Mouse (Mus musculus) kidney, postnatal 0 days (tissue): ENCODE data around the gene Ilf3. TPM values are rescaled to one million over a fixed set of nuclear protein-coding genes. Genes with fewer than 3 reads are reported as not detected.
A peak's percentile ranks its signal among the peaks of the same experiment; 100 is the strongest.
"Not testable (repeated sequence)": the region's sequence is repeated elsewhere in the genome, so short reads cannot be mapped to it uniquely, and the experiment has no call there.

Experiments
- ATAC-seq: fragments of 200-750 bp; cut with Nextera tagmentation; replicated peaks from 2 replicates; pipeline ENCODE4 v1.8.0; 2017; ENCODE audit warnings: low read depth, moderate number of reproducible peaks, moderate TSS enrichment, moderate library complexity; ENCODE audit not compliant: low FRiP score
- DNase-seq: peaks from one replicate; pipeline ENCODE4 v3.0.0-alpha.2; 2016; ENCODE audit warnings: low spot score
- H3K27ac ChIP-seq: fragments of 300-500 bp; sonication (generic); 2 replicates; pipeline ENCODE4 v1.5.1; 2014; ENCODE audit warnings: mild to moderate bottlenecking
- H3K27me3 ChIP-seq: fragments of 300-500 bp; sonication (generic); 2 replicates; pipeline ENCODE4 v1.6.1; 2014; ENCODE audit warnings: low read length, mixed read lengths; ENCODE audit not compliant: insufficient read depth
- H3K36me3 ChIP-seq: fragments of 300-500 bp; sonication (generic); 2 replicates; pipeline ENCODE4 v1.6.1; 2014; ENCODE audit warnings: low read length, mixed read lengths; ENCODE audit not compliant: insufficient read depth
- H3K4me1 ChIP-seq: fragments of 300-500 bp; sonication (generic); replicated peaks from 2 replicates; pipeline ENCODE4 v1.6.1; 2014; ENCODE audit warnings: antibody characterized with exemption, low read length, mixed read lengths; ENCODE audit not compliant: insufficient read depth
- H3K4me2 ChIP-seq: fragments of 300-500 bp; sonication (generic); 2 replicates; pipeline ENCODE4 v1.6.1; 2014; ENCODE audit warnings: mild to moderate bottlenecking, low read length, moderate library complexity, mixed read lengths
- H3K4me3 ChIP-seq: fragments of 300-500 bp; sonication (generic); replicated peaks from 2 replicates; pipeline ENCODE4 v1.5.1; 2014; ENCODE audit warnings: low read depth, low read length
- H3K9ac ChIP-seq: fragments of 300-500 bp; sonication (generic); 2 replicates; pipeline ENCODE4 v1.6.1; 2014; ENCODE audit warnings: low read depth, low read length
- H3K9me3 ChIP-seq: fragments of 300-500 bp; sonication (generic); replicated peaks from 2 replicates; pipeline ENCODE4 v1.6.1; 2016; ENCODE audit warnings: low read length, inconsistent platforms, mixed read lengths
- CTCF ChIP-seq: IDR thresholded peaks from 2 replicates; pipeline ENCODE4 v1.5.1; 2016; ENCODE audit warnings: antibody characterized with exemption, low read depth, mild to moderate bottlenecking, moderate library complexity
- WGBS: fragments of 180-500 bp; shearing (Covaris S2); extraction: QIAGEN DNeasy Blood & Tissue Kit; methylation state at CpG from one replicate; pipeline ENCODE4 v1.1.7; 2014; 5-methylcytosine and 5-hydroxymethylcytosine counted together
- polyA plus RNA-seq: library from polyadenylated mRNA; unstranded; fragments of >200 nt; fragmentation: Nextera tagmentation; extraction: Ambion mirVana; gene quantifications from 2 replicates; pipeline ENCODE4 v1.2.1, GENCODE M21; 2015

Ilf3 gene
- polyA plus RNA-seq, 1 experiment from 2014 or later, result 113 TPM

DNA sequence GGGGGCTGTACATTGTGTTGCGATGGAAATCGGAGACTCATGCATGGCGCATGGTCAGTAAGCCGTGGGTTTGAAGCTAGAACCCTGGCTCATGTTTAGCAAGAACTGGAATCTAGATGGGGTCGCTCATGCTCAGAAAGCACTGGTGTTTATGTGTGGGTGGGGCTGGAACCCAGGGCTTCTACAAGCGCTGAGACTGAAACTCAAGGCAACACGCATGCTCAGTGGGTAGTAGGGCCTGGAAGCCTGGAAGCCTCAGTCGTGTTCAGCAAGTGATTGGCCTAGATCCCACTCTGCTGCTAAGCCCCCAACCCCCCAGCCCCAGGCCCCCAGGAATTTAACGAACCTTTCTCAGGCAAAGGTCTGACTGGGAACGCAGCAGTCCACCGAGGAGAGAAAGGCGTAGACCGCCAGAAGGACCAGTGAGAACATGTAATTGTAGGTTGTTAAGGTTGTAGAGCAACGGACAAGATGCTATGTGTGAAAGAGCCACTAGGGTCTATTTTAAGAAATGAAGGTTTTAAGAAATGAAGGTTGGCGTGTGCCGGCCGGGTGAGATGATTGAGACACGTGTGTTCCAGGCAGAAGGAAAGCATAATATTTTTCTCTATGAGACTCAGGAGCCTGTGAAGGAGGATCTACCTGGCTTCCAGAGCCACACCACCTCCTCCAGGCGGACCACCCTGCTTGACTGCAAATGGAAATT, 45.3 kb upstream of the Ilf3 start:
- WGBS, result 76% methylated on average over 19 of the region's 19 CpGs
- Histone ChIP-seq H3K4me2 (peak overlapping the region; percentile 89), H3K4me3 (peak overlapping the region; percentile 73; the same call in 1 of the 2 replicates), H3K27ac (0 out of 2 replicates have a peak overlapping the region, but pooled peaks have one; percentile 62), H3K4me1 (peaks cover 7% of the 10 kb centered on the region; the same call in 1 of the 2 replicates), H3K9ac (no peak overlapping the region), H3K27me3 (no peaks in the 10 kb centered on the region), H3K36me3 (no peaks in the 10 kb centered on the region), H3K9me3 (no peaks in the 10 kb centered on the region)
- DNase-seq, result no peak
- no peak for TF ChIP-seq CTCF
- no peak for ATAC-seq

DNA sequence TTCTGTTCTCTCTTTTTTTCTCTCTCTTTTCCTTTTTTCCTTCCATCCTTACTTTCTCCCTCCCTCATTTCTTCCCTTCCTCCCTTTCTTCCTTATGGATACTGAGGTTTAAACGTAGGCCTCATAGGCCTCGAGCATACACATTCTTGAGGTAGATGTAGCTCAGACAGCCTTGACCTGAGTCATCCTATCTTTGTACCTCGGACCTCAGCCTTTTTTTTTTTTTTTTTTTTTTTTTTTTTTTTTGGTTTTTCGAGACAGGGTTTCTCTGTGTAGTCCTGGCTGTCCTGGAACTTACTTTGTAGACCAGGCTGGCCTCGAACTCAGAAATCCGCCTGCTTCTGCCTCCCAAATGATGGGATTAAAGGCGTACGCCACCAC, 44.8 kb upstream of the Ilf3 start:
- WGBS, result 86% methylated on average over 7 of the region's 8 CpGs
- H3K4me2 ChIP-seq, DNase-seq, ATAC-seq, H3K27me3 ChIP-seq, H3K4me3 ChIP-seq, H3K27ac ChIP-seq, H3K9ac ChIP-seq, H3K9me3 ChIP-seq, H3K4me1 ChIP-seq, H3K36me3 ChIP-seq: not testable (repeated sequence)

DNA sequence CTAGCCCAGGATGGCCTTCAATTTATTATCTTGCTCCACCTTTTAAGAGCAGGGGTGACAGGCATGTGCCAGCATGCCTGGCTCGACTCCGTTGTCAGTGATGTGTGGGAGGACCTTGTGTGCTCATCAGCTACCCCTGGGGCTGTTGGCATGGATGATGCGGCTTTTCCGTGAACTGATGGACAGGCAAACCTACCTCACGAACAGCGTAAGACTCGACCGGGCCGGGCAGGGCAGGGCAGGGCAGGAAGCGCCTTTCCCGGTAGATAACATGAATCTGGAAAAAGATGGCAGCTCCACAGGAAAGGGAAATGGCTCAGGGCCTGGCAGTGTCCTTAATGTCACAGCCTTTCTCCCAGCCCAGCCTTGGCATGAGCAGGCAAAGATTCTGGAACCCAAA, 43.4 kb upstream of the Ilf3 start:
- H3K9ac ChIP-seq, result no peak overlapping the region
- no peak overlapping the region for H3K4me2 ChIP-seq
- H3K4me1 ChIP-seq, result peaks cover 7% of the 10 kb centered on the region; the same call in 1 of the 2 replicates
- no peaks in the 10 kb centered on the region for H3K36me3 ChIP-seq
- DNase-seq, result no peak
- ATAC-seq, result no peak
- no peaks in the 10 kb centered on the region for H3K9me3 ChIP-seq
- 79% methylated on average over 11 of the region's 11 CpGs for WGBS
- no peak for TF ChIP-seq CTCF
- no peak overlapping the region for H3K4me3 ChIP-seq
- no peak overlapping the region for H3K27ac ChIP-seq
- H3K27me3 ChIP-seq, result no peaks in the 10 kb centered on the region

DNA sequence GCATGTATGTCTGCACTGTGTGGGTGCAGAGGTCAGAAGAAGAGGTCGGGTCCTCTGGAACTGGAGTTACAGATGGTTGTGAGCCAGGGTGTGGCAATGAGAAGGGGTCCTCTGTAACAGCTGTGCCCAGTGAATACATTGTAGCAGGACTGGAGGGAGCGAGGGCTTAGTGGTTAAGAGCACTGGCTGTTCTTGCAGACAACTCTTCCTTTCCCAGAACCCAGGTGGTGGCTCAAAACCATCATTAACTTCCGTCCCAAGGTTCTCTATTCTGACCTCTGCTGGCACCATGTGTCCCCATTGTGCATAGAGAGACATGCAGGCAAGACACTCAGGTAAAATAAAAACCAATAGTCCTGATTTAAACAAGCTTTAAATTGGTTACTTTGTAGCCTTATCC, 40.1 kb upstream of the Ilf3 start:
- Histone ChIP-seq H3K4me2 (no peak overlapping the region), H3K9me3 (no peaks in the 10 kb centered on the region), H3K4me3 (no peak overlapping the region), H3K9ac (no peak overlapping the region), H3K36me3 (no peaks in the 10 kb centered on the region), H3K4me1 (peaks cover 5% of the 10 kb centered on the region; the same call in 1 of the 2 replicates), H3K27ac (no peak overlapping the region), H3K27me3 (no peaks in the 10 kb centered on the region)
- no peak for DNase-seq
- WGBS, result 64% methylated on average over 3 of the region's 3 CpGs
- no peak for ATAC-seq
- TF ChIP-seq CTCF, result no peak

DNA sequence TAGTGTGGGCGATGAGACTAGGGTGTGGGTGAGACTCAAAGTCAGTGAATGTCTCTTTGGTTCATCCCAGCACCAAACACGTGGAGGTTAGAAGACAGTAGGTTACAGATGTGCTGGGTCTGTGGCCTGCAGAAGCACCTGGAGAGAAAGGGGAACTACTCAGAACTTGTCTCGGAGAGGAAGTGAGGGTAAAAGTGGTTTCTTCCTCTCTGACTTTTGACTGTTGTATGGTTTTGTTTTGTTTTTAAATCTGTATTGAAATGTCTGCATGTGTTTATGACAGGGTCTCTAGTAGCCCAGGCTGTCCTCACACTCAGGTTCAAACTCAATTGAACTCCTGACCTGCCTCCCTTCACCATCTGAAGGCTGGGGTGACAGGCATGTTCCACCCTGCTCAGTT, 39.6 kb upstream of the Ilf3 start:
- WGBS, result 78% methylated on average over 3 of the region's 3 CpGs
- Histone ChIP-seq H3K4me2 (no peak overlapping the region), H3K36me3 (no peaks in the 10 kb centered on the region), H3K4me1 (peaks cover 9% of the 10 kb centered on the region; the same call in 1 of the 2 replicates), H3K9ac (no peak overlapping the region), H3K27ac (no peak overlapping the region), H3K9me3 (no peaks in the 10 kb centered on the region), H3K4me3 (no peak overlapping the region), H3K27me3 (no peaks in the 10 kb centered on the region)
- DNase-seq, result no peak
- no peak for TF ChIP-seq CTCF
- no peak for ATAC-seq

DNA sequence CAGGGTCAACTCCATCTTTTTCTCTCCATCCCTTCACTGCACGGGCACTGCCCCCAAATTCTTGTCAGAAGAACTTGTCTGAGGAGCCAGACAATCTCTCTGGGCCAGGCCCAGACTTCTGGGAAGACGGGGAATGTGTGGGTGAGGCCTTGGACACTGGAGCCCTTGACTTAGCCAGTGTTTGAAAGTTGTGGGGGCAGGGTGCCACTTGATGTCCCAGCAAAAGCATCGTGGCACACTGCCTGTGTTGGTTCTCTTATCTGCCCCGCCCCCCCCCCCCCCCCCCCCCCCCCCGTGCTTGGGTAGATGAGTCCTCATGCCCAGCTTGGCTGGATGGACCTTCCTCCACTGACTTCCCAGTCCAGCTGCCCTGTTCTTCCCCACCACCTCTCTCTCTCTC, 38.6 kb upstream of the Ilf3 start:
- H3K9ac ChIP-seq, result no peak overlapping the region
- no peaks in the 10 kb centered on the region for H3K27me3 ChIP-seq
- DNase-seq (no peak), ATAC-seq (no peak)
- peaks cover 9% of the 10 kb centered on the region; the same call in 1 of the 2 replicates for H3K4me1 ChIP-seq
- H3K4me3 ChIP-seq, result no peak overlapping the region
- no peak overlapping the region for H3K4me2 ChIP-seq
- no peaks in the 10 kb centered on the region for H3K9me3 ChIP-seq
- TF ChIP-seq CTCF, result no peak
- no peaks in the 10 kb centered on the region for H3K36me3 ChIP-seq
- WGBS, result 68% methylated on average over 3 of the region's 5 CpGs
- H3K27ac ChIP-seq, result no peak overlapping the region
